Mouse (Mus musculus): ENCODE results near the gene Ccr10. TPM values are rescaled to one million over a fixed set of nuclear protein-coding genes. Genes with fewer than 3 reads are reported as not detected.

The Ccr10 gene
- polyA plus RNA-seq, 1 experiment from 2014 or later: 0.19 TPM

GRCm38 (mm10) chr11:101195101-101195500 lies 19.9 kb upstream of the Ccr10 start:
- Histone ChIP-seq H3K9me3 (no peaks in the 10 kb centered on the region), H3K4me3 (no peak overlapping the region), H3K27me3 (replicated peaks) (no peaks in the 10 kb centered on the region), H3K9ac (no peak overlapping the region), H3K4me2 (no peak overlapping the region), H3K36me3 (peaks cover 75% of the 10 kb centered on the region), H3K4me1 (peaks cover 36% of the 10 kb centered on the region), H3K27ac (replicated peaks) (no peak overlapping the region)
- no peak for ATAC-seq (ENCODE audit: extremely low read depth, insufficient number of reproducible peaks, low FRiP score, low TSS enrichment)
- 81% methylated on average over 1 of the region's 1 CpGs for WGBS

- Histone ChIP-seq H3K36me3 (peaks cover 70% of the 10 kb centered on the region), H3K4me2 (no peak overlapping the region), H3K27ac (replicated peaks) (peak overlapping the region; percentile 33; the same call in 1 of the 2 replicates), H3K9me3 (no peaks in the 10 kb centered on the region), H3K27me3 (replicated peaks) (no peaks in the 10 kb centered on the region), H3K4me1 (peaks cover 40% of the 10 kb centered on the region), H3K4me3 (no peak overlapping the region), H3K9ac (0 out of 2 replicates have a peak overlapping the region, but pooled peaks have one; percentile 15)
- no peak for ATAC-seq (ENCODE audit: extremely low read depth, insufficient number of reproducible peaks, low FRiP score, low TSS enrichment)
- 79% methylated on average over 6 of the region's 6 CpGs for WGBS
Measured at GRCm38 (mm10) chr11:101194643-101195042, 19.4 kb upstream of the Ccr10 start.

GRCm38 (mm10) chr11:101194137-101194536 lies 18.9 kb upstream of the Ccr10 start:
- H3K9me3 ChIP-seq: no peaks in the 10 kb centered on the region
- H3K9ac ChIP-seq: peak overlapping the region; percentile 50; the same call in 1 of the 2 replicates
- no peak overlapping the region for H3K4me2 ChIP-seq
- peak overlapping the region; percentile 33; the same call in 1 of the 2 replicates for H3K27ac ChIP-seq (replicated peaks)
- no peaks in the 10 kb centered on the region for H3K27me3 ChIP-seq (replicated peaks)
- H3K4me1 ChIP-seq: peaks cover 45% of the 10 kb centered on the region
- 27% methylated on average over 5 of the region's 5 CpGs for WGBS
- no peak for ATAC-seq (ENCODE audit: extremely low read depth, insufficient number of reproducible peaks, low FRiP score, low TSS enrichment)
- H3K4me3 ChIP-seq: no peak overlapping the region
- peaks cover 65% of the 10 kb centered on the region for H3K36me3 ChIP-seq

- H3K27ac ChIP-seq (replicated peaks): no peak overlapping the region
- H3K4me2 ChIP-seq: no peak overlapping the region
- H3K36me3 ChIP-seq: peaks cover 54% of the 10 kb centered on the region
- H3K4me3 ChIP-seq: no peak overlapping the region
- WGBS: 87% methylated on average over 7 of the region's 7 CpGs
- no peaks in the 10 kb centered on the region for H3K27me3 ChIP-seq (replicated peaks)
- H3K4me1 ChIP-seq: peaks cover 53% of the 10 kb centered on the region
- H3K9me3 ChIP-seq: no peaks in the 10 kb centered on the region
- no peak for ATAC-seq (ENCODE audit: extremely low read depth, insufficient number of reproducible peaks, low FRiP score, low TSS enrichment)
- no peak overlapping the region for H3K9ac ChIP-seq
Measured at GRCm38 (mm10) chr11:101193076-101193475, 17.8 kb upstream of the Ccr10 start.

GRCm38 (mm10) chr11:101192646-101193045 lies 17.4 kb upstream of the Ccr10 start:
- H3K9me3 ChIP-seq: no peaks in the 10 kb centered on the region
- no peak overlapping the region for H3K4me3 ChIP-seq
- WGBS: 85% methylated on average over 6 of the region's 6 CpGs
- H3K4me2 ChIP-seq: no peak overlapping the region
- no peak for ATAC-seq (ENCODE audit: extremely low read depth, insufficient number of reproducible peaks, low FRiP score, low TSS enrichment)
- H3K4me1 ChIP-seq: peaks cover 53% of the 10 kb centered on the region
- no peak overlapping the region for H3K27ac ChIP-seq (replicated peaks)
- H3K36me3 ChIP-seq: peaks cover 50% of the 10 kb centered on the region
- H3K9ac ChIP-seq: no peak overlapping the region
- H3K27me3 ChIP-seq (replicated peaks): no peaks in the 10 kb centered on the region

GRCm38 (mm10) chr11:101191919-101192470 lies 16.8 kb upstream of the Ccr10 start:
- peak overlapping the region; percentile 85 for H3K27ac ChIP-seq (replicated peaks)

GRCm38 (mm10) chr11:101190913-101191907 lies 16.0 kb upstream of the Ccr10 start:
- no peak overlapping the region for H3K4me2 ChIP-seq
- peak overlapping the region; percentile 85 for H3K27ac ChIP-seq (replicated peaks)
- peaks cover 43% of the 10 kb centered on the region for H3K36me3 ChIP-seq
- H3K4me1 ChIP-seq: peaks cover 53% of the 10 kb centered on the region
- 36% methylated on average over 17 of the region's 17 CpGs for WGBS
- H3K9ac ChIP-seq: peak overlapping the region; percentile 47; the same call in 1 of the 2 replicates
- no peaks in the 10 kb centered on the region for H3K27me3 ChIP-seq (replicated peaks)
- H3K9me3 ChIP-seq: no peaks in the 10 kb centered on the region
- no peak for ATAC-seq (ENCODE audit: extremely low read depth, insufficient number of reproducible peaks, low FRiP score, low TSS enrichment)
- H3K4me3 ChIP-seq: no peak overlapping the region

More at GRCm38 (mm10) chr11:101191919-101192470, 16.8 kb upstream of the Ccr10 start:
- Histone ChIP-seq H3K27me3 (replicated peaks) (no peaks in the 10 kb centered on the region), H3K4me1 (peaks cover 53% of the 10 kb centered on the region), H3K36me3 (peaks cover 45% of the 10 kb centered on the region), H3K4me3 (no peak overlapping the region), H3K9ac (0 out of 2 replicates have a peak overlapping the region, but pooled peaks have one; percentile 5), H3K9me3 (no peaks in the 10 kb centered on the region), H3K4me2 (no peak overlapping the region)
- ATAC-seq (ENCODE audit: extremely low read depth, insufficient number of reproducible peaks, low FRiP score, low TSS enrichment): no peak
- 79% methylated on average over 4 of the region's 4 CpGs for WGBS

- no peak for ATAC-seq (ENCODE audit: extremely low read depth, insufficient number of reproducible peaks, low FRiP score, low TSS enrichment)
- peaks cover 53% of the 10 kb centered on the region for H3K4me1 ChIP-seq
- peaks cover 34% of the 10 kb centered on the region for H3K36me3 ChIP-seq
- H3K27me3 ChIP-seq (replicated peaks): no peaks in the 10 kb centered on the region
- H3K4me3 ChIP-seq: no peak overlapping the region
- H3K27ac ChIP-seq (replicated peaks): peak overlapping the region; percentile 85
- 48% methylated on average over 8 of the region's 8 CpGs for WGBS
- no peaks in the 10 kb centered on the region for H3K9me3 ChIP-seq
- H3K4me2 ChIP-seq: peak overlapping the region; percentile 36
- peak overlapping the region; percentile 58 for H3K9ac ChIP-seq
Measured at GRCm38 (mm10) chr11:101190181-101190912, 15.1 kb upstream of the Ccr10 start.

- Histone ChIP-seq H3K27ac (replicated peaks) (peak overlapping the region; percentile 85), H3K9me3 (no peaks in the 10 kb centered on the region), H3K36me3 (peaks cover 33% of the 10 kb centered on the region), H3K9ac (peak overlapping the region; percentile 58), H3K4me3 (no peak overlapping the region), H3K4me1 (peaks cover 51% of the 10 kb centered on the region), H3K27me3 (replicated peaks) (no peaks in the 10 kb centered on the region), H3K4me2 (peak overlapping the region; percentile 36)
- 12% methylated on average over 6 of the region's 6 CpGs for WGBS
- peak; percentile 48; the same call in 1 of the 2 replicates for ATAC-seq (ENCODE audit: extremely low read depth, insufficient number of reproducible peaks, low FRiP score, low TSS enrichment)
Measured at GRCm38 (mm10) chr11:101189495-101190180, 14.4 kb upstream of the Ccr10 start.

- H3K9ac ChIP-seq: no peak overlapping the region
- no peak for ATAC-seq (ENCODE audit: extremely low read depth, insufficient number of reproducible peaks, low FRiP score, low TSS enrichment)
Measured at GRCm38 (mm10) chr11:101188166-101188805, 13.0 kb upstream of the Ccr10 start.

More at GRCm38 (mm10) chr11:101188166-101188805, 13.0 kb upstream of the Ccr10 start:
- WGBS: 77% methylated on average over 11 of the region's 11 CpGs
- no peak overlapping the region for H3K4me3 ChIP-seq
- H3K4me1 ChIP-seq: peaks cover 38% of the 10 kb centered on the region
- H3K9me3 ChIP-seq: no peaks in the 10 kb centered on the region
- H3K36me3 ChIP-seq: peaks cover 19% of the 10 kb centered on the region
- peak overlapping the region; percentile 85 for H3K27ac ChIP-seq (replicated peaks)
- no peaks in the 10 kb centered on the region; the same call in 1 of the 2 replicates for H3K27me3 ChIP-seq (replicated peaks)
- no peak overlapping the region for H3K4me2 ChIP-seq
